Mouse (Mus musculus) ovary, postnatal 36 days (tissue): Measurements from ENCODE around the gene Bcat1.

ENCODE experiments used
- DNase-seq: peaks from one replicate; pipeline ENCODE4 v3.0.0; 2022; ENCODE audit warnings: low spot score, mixed read lengths

The Bcat1 gene

DNA sequence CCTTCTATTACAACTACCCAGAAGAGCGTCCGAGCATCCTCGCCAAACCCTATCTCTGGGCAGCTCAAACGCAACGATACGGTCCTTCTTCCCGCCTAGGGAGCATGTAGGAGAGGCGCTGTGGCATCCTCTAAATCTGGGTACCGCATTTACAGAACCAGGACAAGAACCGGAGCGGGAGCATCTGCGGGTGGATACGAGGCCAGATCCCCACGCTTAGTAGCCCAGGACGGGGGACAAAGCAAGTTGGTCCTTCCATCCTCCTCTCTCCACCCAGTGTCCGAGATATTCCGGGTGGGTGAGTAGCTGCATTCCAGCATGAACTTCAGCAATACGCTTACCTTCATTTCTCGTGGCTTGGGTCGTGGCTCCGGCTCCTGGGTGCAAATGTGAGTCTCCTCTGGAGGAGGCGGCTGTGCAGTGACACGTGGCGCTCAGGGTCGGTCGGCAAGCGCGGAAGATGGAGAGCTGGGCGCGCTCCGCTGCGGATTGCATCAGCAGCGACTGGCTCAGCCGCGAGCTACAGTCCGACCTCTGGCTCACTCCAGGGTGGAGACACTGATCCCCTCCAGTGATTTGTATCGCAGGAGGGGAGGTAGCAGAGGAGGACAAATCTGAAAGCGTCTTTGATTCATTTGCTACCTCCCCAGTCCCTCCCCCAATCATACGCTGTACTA is at the start of gene Bcat1:
Gene Bcat1 (minus strand): TSS at position 637 of the 677 bp plus-strand sequence.
- peak; percentile 43 for DNase-seq

DNA sequence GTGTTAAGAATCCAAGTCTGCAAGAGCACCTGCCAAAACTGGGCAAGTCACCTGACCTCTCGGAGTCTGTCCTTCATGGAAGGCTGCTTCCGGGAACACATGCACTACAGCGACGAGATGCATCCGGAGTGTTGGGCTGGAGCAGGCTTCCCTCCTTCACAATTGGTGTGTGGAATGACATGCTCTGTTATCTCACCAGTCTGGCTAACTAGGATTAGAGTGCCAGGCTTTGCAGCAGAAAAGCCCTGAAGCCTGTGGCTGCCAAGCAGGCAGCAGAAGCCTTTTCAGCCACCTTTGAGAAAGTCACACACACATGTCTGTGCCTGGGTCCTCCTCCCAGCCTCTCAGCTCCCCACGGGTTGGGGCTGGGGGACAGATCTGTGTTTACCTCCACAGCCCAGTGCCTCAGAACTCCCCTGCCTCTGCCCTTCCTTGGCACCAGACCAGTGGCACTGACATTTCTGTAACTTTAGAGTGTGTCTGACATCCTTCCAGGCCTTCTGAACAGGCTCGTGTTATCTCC is 49.7 kb upstream of the Bcat1 start:
- DNase-seq: no peak

DNA sequence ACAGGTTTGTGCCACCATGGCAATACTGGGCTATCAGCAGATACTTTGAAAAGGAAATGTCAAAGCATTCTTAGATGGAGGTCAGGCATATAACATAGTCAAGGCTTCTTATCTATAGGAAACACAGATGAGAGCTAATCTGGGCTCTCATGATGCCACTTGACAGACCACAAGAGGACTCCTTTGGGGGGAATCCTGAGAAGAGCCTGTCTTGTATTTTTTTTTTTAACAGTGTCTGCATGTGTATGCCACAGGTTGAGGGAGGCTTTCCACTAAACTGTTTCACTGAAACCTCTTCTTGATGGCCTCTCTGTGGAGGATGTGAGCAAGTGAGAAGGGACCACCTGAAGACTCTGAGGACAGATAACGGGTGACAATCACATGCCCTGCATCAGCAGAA is 48.6 kb upstream of the Bcat1 start:
- no peak for DNase-seq

DNA sequence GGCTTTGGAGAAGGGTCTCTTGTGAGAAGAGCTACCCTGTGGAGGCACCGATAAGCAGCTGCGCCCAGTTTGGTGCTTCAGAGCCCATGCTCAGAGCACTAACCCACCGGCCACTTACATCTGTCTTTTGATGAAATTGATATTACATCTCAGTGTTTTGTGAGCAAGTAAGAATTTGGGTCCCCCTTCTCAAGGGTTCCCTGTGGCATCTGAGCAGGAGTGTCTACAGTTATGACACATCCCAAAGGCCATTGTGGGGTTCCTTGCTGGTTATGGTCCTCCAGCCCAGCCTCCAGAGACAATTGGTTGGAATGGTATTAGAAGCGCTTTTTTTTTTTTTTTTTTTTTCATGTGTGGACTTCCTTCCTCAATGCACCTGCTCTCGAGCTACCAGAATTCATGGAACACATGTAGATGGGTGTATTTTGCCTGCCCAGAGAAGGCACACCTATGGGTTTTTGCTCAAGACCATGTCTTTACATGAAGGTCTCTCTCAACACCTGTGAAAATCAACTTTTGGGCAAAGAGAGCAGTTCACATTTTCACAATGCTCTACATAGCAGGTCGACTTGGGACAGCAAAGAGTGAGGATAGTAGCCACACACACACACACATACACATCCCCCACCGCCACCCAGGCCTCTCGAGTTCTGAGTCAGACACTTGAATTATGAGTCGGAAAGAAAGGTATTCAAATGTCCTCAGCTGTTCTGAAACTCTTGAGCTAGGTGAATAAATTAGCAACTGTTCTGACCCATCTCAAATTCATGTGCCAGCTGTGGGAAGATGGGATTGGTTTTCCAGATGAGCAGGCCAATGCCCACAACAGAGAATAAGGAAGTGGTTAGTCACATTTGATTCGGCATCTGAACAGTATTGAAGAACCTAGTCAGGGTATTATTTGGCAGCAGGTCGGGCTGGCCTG is 47.4 kb upstream of the Bcat1 start:
- no peak for DNase-seq

GRCm38 (mm10) chr6:145122423-145123059 is 46.6 kb upstream of the Bcat1 start:
- no peak for DNase-seq

DNA sequence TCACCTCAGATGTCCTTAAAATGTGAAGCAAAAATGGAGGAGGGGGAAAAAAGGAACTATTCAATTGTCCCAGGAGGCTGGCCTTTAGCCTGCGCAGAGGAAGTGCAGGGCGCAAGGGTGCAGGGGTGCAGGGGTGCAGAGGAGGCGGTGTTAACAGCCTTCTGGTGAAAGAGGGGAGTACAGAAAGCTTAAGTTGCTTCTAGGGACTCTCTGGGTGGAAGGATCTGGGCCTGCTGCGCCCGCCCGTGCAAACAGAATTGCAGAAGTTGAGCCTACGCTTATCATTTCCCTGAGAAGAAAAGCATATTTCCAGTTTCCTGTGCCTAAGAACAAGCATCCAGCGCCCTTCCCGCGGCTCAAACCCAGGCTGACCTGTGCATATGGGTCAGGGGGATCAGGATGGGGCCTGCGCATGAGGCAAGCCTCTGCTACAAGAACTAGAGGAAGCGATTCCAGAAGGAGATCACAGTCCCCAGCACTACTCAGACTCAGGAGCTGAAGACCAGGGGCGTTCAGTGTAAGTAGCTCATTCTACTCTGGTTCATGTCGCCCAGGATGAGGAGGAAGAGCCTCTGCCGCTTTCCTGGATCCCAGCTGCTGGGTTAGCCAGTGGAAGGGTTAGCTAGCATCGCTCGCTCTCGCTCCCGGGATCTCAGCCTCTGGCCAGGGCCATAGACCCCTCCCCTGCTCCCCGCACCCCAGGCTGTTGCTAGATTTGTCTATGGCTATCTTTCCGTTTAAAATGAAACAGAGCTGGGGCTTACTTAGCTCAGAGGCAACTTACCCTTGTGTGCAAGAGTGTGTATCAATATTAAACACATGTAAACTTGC is 45.8 kb upstream of the Bcat1 start:
- DNase-seq: no peak

DNA sequence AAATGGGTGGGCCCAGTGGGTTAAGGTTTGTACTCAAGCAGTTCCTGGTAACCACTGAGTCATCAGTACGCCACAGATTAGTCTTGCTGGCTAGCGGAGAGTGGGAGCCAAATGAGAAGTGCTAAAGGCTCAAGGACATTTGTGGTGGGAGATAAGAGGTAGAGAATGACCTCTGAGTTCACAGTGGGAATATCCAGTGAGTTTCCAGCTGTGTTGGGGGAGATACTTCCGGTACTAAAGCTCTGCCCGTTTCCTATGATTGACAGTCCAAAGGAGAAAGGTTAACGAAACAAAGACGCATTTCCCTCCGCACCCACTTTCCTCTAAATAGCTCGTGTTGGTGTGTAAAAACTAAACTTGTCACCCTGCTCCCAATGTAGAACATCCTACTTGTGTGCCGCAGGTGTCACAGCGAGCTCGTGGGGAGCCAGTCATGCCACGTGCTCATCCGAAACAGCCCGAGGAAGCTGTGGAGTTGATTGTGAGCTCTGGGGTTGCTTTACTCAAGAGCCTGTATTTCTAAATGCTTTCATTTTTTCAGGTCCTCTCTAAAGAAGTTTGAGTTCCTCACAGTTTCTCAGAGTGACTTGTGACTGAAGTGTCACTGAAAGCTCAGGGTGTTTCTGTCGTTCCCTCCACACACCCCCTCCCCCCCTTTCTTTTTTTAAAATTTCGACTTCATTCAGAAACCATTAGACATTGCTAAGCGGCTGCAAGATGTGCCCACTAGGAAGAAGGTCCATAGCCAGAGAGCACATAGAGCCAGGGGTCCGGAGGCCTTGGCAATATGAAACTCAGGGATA is 45.0 kb upstream of the Bcat1 start:
- peak; percentile 12 for DNase-seq

DNA sequence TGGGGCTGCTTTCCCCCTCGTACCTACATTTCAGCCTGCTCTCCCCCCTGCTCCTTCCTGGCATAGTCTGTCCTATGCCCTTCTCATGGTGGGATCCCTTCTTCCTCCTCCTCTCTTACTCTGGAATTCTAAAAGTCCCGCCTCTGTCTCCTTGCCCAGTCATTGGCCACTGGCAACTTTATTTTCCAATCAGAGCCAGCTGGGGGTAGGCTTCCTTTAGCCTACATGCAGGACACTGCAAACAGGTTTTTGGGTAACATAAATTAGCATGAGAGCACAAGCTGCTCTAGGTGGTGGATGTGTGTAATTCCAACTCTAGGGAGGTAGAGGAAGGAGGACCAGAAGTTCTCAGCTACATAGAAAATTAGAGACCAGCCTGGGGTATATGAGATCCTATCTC is 44.1 kb upstream of the Bcat1 start:
- DNase-seq: no peak

- DNase-seq: no peak
Observed at GRCm38 (mm10) chr6:145116098-145116672, 40.2 kb upstream of the Bcat1 start.

DNA sequence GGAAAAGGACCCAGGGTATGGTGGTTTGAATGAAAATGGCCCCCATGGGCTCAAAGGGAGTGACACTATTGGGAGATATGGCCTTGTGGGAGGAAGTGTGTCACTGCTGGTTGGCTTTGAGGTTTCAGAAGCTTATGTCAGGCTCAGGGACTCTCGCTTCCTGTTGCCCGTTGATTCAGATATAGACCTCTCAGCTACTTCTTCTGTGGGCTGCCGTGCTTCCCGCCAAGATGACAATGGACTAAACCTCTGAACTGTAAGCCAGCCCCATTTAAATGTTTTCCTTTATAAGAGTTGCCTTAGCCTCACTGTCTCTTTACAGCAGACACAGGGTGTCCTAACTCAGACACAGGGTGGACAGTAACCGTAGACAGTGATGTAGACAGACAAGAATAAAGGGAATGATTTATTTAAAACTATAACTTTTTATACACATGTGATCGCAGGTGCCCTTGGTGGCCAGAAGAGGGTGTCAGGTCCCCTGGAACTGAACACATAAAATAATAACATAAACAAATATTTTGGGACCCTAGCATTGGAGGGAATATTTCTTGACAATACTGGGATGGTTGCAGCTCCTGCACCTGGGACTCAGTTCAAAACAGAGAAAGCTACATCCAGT is 39.6 kb upstream of the Bcat1 start, which contains the start of gene Lrmp:
Gene Lrmp (plus strand): TSS at position 178 of the 622 bp plus-strand sequence.
- no peak for DNase-seq

GRCm38 (mm10) chr6:145114561-145114960 is 38.6 kb upstream of the Bcat1 start:
- no peak for DNase-seq

DNA sequence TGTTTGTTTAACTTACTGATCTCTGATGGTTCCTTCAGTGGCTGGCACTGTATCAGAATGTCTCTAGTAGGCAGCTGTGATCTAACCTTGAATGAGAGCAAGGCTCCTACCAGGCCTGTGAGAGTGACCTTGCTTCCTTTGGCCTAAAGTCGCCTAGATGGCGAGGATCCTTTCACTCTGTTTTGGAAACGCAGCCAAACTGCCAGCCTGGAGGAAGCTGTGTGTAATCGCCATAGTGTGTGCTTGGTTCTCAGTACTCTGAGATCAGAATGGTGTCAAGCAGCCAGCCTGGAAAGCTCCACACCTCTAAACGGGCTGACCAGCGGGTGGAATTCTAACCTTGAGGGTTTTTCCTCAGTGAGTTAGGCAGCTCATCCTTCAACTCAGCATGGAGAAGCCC is 36.9 kb upstream of the Bcat1 start:
- DNase-seq: peak; percentile 30

GRCm38 (mm10) chr6:145110786-145111185 is 34.8 kb upstream of the Bcat1 start:
- no peak for DNase-seq

- DNase-seq: no peak
Observed at GRCm38 (mm10) chr6:145106163-145106842, 30.3 kb upstream of the Bcat1 start.

GRCm38 (mm10) chr6:145105439-145105838 is 29.5 kb upstream of the Bcat1 start:
- DNase-seq: no peak

GRCm38 (mm10) chr6:145104241-145104939 is 28.4 kb upstream of the Bcat1 start:
- no peak for DNase-seq

- DNase-seq: no peak
Observed at GRCm38 (mm10) chr6:145100923-145101322, 24.9 kb upstream of the Bcat1 start.

- DNase-seq: no peak
Observed at GRCm38 (mm10) chr6:145094431-145094830, 18.4 kb upstream of the Bcat1 start.
